Mouse (Mus musculus) kidney, adult 2 months (tissue): ENCODE measurements around the gene Cacna1b.

Experiments
- CTCF ChIP-seq: fragments of 200-500 bp; conservative IDR thresholded peaks from 2 replicates; pipeline ENCODE4 v1.5.1; 2011; ENCODE audit warnings: low read depth, mild to moderate bottlenecking, control low read depth, low read length, moderate library complexity, mixed read lengths; ENCODE audit not compliant: insufficient read depth, insufficient read length
- POLR2A ChIP-seq: fragments of 200-500 bp; IDR thresholded peaks from one replicate; pipeline ENCODE4 v1.6.1; 2011; ENCODE audit warnings: low read depth, low read length, control low read depth

DNA sequence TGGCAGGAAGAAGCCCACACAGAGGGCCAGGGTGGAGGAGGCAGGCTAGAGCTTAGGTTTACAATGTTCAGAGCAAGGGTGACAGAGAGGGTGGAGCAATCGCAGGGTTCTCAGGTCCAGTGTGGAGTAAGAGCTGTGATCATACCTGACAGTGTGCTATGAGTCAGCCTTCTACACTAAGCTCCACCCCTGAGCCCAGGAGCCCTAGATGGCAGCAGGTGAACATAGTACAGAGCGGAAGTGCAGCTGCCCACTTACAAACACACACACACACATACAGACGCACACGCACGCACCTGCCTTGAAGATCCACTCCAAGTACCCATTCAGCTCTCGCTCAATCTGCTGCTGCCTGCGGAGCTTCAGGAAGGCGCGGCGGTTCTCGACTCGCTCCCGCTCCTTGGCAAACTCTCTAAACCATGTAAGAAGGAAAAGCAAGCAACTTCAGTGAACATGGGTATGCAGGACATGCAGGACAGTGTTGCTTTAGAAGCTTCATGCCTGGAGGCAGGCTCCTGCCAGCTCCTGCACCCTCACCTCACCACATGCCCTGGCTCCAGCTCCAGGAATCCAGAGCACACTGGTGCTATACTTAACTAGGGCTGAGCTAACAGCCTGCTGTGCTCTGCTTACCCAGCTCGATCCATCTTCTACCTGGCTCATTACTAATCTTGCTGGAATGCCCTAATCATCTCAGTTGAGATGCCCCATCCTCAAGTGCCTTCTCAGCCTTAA lies 43.1 kb downstream of the Cacna1b start:
- TF ChIP-seq POLR2A = no peak
- no peak for TF ChIP-seq CTCF
